Mouse (Mus musculus) left cerebral cortex, postnatal 4 days (tissue): ENCODE data around the gene Tmem150a. TPM values are rescaled to one million over a fixed set of nuclear protein-coding genes. Genes with fewer than 3 reads are reported as not detected.
A peak's percentile ranks its signal among the peaks of the same experiment; 100 is the strongest.

ENCODE experiments used
- DNase-seq: peaks from one replicate; pipeline ENCODE4 v3.0.0-alpha.2; 2022
- intact Hi-C: fragments of 180-260 bp; cut with DNase I; formaldehyde crosslinking; loops from one replicate; pipeline ENCODE4 v1.15.1; 2025
- total RNA-seq, 2 experiments: library from RNA; stranded (reverse); gene quantifications; 2 replicates each; pipeline ENCODE4 v1.2.3; 2021

Tmem150a gene
- total RNA-seq, 2 experiments from 2014 or later, result 28.5 to 32.2 TPM

GRCm38 (mm10) chr6:72390795-72391521 lies 35.7 kb downstream of the Tmem150a start:
- intact Hi-C loops, result no loop called here
- DNase-seq, result no peak

- no peak for DNase-seq
- intact Hi-C loops, result no loop called here
Observed at GRCm38 (mm10) chr6:72392341-72392740, 37.1 kb downstream of the Tmem150a start.

DNA sequence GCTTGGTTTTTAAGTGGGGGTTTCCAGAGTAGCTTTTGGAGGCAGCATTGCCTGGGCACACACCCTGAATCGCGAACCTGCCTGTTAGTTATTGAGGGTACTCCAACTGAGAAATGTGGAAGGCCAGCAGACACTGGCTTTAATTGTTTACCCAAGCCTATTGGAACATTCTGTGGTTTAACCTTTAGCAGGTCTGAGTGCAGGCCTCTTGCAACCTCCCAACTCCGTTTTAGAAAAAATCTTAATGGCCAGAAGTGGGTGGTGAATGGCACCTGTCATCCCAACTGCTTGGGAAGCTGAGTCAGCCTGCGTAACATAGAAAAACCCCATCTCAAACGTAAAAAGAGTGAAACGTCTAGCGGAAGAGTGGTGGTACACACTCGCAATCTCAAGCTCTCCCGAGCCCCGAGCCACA lies 41.6 kb downstream of the Tmem150a start:
- intact Hi-C loops, result no loop called here
- no peak for DNase-seq

GRCm38 (mm10) chr6:72399967-72400366 lies 44.7 kb downstream of the Tmem150a start:
- intact Hi-C loops, result no loop called here
- DNase-seq, result no peak

DNA sequence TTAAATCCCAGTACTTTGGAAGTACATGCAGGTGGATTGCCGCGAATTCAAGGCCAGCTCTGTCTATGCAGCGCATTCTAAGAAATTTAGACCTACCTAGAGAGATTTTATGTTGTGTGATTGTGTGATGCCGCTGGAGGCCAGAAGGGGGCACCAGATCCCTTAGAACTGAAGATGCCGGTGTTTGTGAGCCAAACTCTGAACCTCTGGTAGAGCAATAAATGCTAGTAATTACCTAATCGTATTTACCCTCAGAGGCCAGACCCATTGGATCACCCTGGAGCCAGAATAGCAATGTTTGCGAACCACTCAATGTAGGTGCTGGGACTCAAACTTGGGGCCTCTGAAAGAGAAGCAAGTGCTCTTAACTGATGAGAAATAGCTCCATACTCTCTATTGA lies 46.6 kb downstream of the Tmem150a start:
- DNase-seq, result peak; percentile 71
- intact Hi-C loops, result no loop called here

DNA sequence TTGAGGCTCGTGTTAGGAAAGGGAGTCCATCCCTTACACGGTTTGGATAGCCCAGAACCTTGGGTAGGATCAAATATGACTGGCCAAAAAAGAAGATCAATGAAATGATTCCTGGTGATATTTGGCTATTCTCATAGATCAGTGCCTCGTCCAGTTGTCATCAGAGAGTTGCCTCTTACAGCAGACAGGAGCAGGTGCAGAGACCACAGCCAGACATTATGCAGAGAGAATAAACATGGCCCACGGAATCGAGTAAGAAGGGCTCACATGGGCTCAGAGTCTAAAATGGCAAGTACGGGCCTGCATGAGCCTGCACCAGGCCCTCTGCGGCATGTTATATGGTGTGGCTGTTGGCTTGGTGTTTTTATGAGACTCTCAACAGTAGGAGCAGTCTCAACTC lies 50.1 kb downstream of the Tmem150a start:
- intact Hi-C loops, result loop anchor here (5.0 kb wide), 1 partner anchor 38 kb away; the partner anchor contains the start of gene Rnf181
- no peak for DNase-seq

GRCm38 (mm10) chr6:72407119-72407518 lies 51.9 kb downstream of the Tmem150a start:
- intact Hi-C loops, result loop anchor here (5.0 kb wide), 1 partner anchor 40 kb away; the partner anchor contains the start of gene Rnf181
- peak; percentile 83 for DNase-seq

Other genes starting within 250 kb of the Tmem150a start
- 1 to 10 TPM; 1.8 TPM for gene Atoh8, start 119.9 kb upstream of the Tmem150a start, total RNA-seq
- under 1 TPM in 1 of 2 experiments, not detected in 1; 0.26 TPM for gene Sftpb, start 50.8 kb upstream of the Tmem150a start, total RNA-seq
- gene Usp39, start 10.3 kb upstream of the Tmem150a start, total RNA-seq, result 10 to 100 TPM; 36.2 to 37.1 TPM
- 10 to 100 TPM; 17.2 to 19.3 TPM for gene 0610030E20Rik, start 8.1 kb upstream of the Tmem150a start, total RNA-seq
- gene Rnf181, start 11.5 kb downstream of the Tmem150a start, total RNA-seq, result 10 to 100 TPM; 56.5 to 57.0 TPM
- 1 to 10 TPM; 5.9 to 8.4 TPM for gene Vamp5, start 25.0 kb downstream of the Tmem150a start, total RNA-seq
- gene Vamp8, start 35.3 kb downstream of the Tmem150a start, total RNA-seq, result 1 to 10 TPM; 7.2 to 7.3 TPM
- 10 to 100 TPM; 18.6 to 21.1 TPM for gene Ggcx, start 58.9 kb downstream of the Tmem150a start, total RNA-seq
- gene Mat2a, start 84.1 kb downstream of the Tmem150a start, total RNA-seq, result 100 to 1,000 TPM; 184 to 193 TPM
- under 1 TPM; 0.36 to 0.68 TPM for gene Sh2d6, start 166.3 kb downstream of the Tmem150a start, total RNA-seq
- gene Capg, start 188.9 kb downstream of the Tmem150a start, total RNA-seq, result 1 to 10 TPM; 2.1 to 3.4 TPM
- 10 to 100 TPM; 11.9 to 12.1 TPM for gene Elmod3, start 243.0 kb downstream of the Tmem150a start, total RNA-seq
- gene Retsat, start 243.0 kb downstream of the Tmem150a start, total RNA-seq, result 10 to 100 TPM; 16.3 to 20.3 TPM